Mouse (Mus musculus): ENCODE data around the gene Acvrl1. TPM values are rescaled to one million over a fixed set of nuclear protein-coding genes. Genes with fewer than 3 reads are reported as not detected.
A peak's percentile ranks its signal among the peaks of the same experiment; 100 is the strongest.

Acvrl1 gene
- total and polyA plus RNA-seq, 2 experiments from 2014 or later = 5.8 to 10.7 TPM

GRCm38 (mm10) chr15:101122290-101122589, 6.1 kb upstream of the Acvrl1 start:
- 0 out of 2 replicates have a peak, but pooled peaks have one; percentile 3 for TF ChIP-seq CTCF (IDR thresholded peaks at IDR 0.05; ENCODE audit: low read depth)
- ATAC-seq (no peak), DNase-seq (no peak)
- H3K4me3 ChIP-seq (ENCODE audit: low read depth, low read length) = no peak overlapping the region
- H3K4me2 ChIP-seq (ENCODE audit: low read depth) = no peak overlapping the region
- no peaks in the 10 kb centered on the region for H3K36me3 ChIP-seq (ENCODE audit: insufficient read depth)
- H3K9ac ChIP-seq = no peak overlapping the region
- WGBS = 32% methylated on average over 2 of the region's 2 CpGs
- H3K27me3 ChIP-seq (ENCODE audit: insufficient read depth, low read length) = 0 out of 2 replicates have a peak, but pooled peaks cover 3% of the 10 kb centered on the region
- no peak overlapping the region for H3K27ac ChIP-seq (ENCODE audit: low read depth, low read length)
- H3K4me1 ChIP-seq (ENCODE audit: insufficient read depth) = no peaks in the 10 kb centered on the region
- H3K9me3 ChIP-seq (ENCODE audit: low read length) = no peaks in the 10 kb centered on the region

- Histone ChIP-seq H3K9me3 (ENCODE audit: low read length) (no peaks in the 10 kb centered on the region), H3K36me3 (ENCODE audit: insufficient read depth) (no peaks in the 10 kb centered on the region), H3K4me1 (ENCODE audit: insufficient read depth) (no peaks in the 10 kb centered on the region), H3K9ac (no peak overlapping the region), H3K27ac (ENCODE audit: low read depth, low read length) (no peak overlapping the region), H3K4me3 (ENCODE audit: low read depth, low read length) (no peak overlapping the region), H3K4me2 (ENCODE audit: low read depth) (no peak overlapping the region), H3K27me3 (ENCODE audit: insufficient read depth, low read length) (peaks cover 6% of the 10 kb centered on the region; the same call in 1 of the 2 replicates)
- TF ChIP-seq CTCF (IDR thresholded peaks at IDR 0.05; ENCODE audit: low read depth) = no peak
- DNase-seq (no peak), ATAC-seq (no peak)
- 76% methylated on average over 4 of the region's 4 CpGs for WGBS
Measured at GRCm38 (mm10) chr15:101123202-101123601, 5.1 kb upstream of the Acvrl1 start.

- no peak for ATAC-seq
- WGBS = 91% methylated on average over 6 of the region's 6 CpGs
- DNase-seq = no peak
- Histone ChIP-seq H3K27ac (ENCODE audit: low read depth, low read length) (no peak overlapping the region), H3K9ac (no peak overlapping the region), H3K36me3 (ENCODE audit: insufficient read depth) (no peaks in the 10 kb centered on the region), H3K4me3 (ENCODE audit: low read depth, low read length) (no peak overlapping the region), H3K27me3 (ENCODE audit: insufficient read depth, low read length) (peaks cover 19% of the 10 kb centered on the region), H3K4me2 (ENCODE audit: low read depth) (no peak overlapping the region), H3K4me1 (ENCODE audit: insufficient read depth) (no peaks in the 10 kb centered on the region), H3K9me3 (ENCODE audit: low read length) (no peaks in the 10 kb centered on the region)
- TF ChIP-seq CTCF (IDR thresholded peaks at IDR 0.05; ENCODE audit: low read depth) = no peak
Measured at GRCm38 (mm10) chr15:101125561-101125960, 2.8 kb upstream of the Acvrl1 start.

GRCm38 (mm10) chr15:101126876-101127544, 1.3 kb upstream of the Acvrl1 start:
- Histone ChIP-seq H3K4me2 (ENCODE audit: low read depth) (no peak overlapping the region), H3K4me1 (ENCODE audit: insufficient read depth) (no peaks in the 10 kb centered on the region), H3K27me3 (ENCODE audit: insufficient read depth, low read length) (peaks cover 25% of the 10 kb centered on the region), H3K9ac (no peak overlapping the region), H3K36me3 (ENCODE audit: insufficient read depth) (no peaks in the 10 kb centered on the region), H3K9me3 (ENCODE audit: low read length) (no peaks in the 10 kb centered on the region), H3K27ac (ENCODE audit: low read depth, low read length) (no peak overlapping the region), H3K4me3 (ENCODE audit: low read depth, low read length) (no peak overlapping the region)
- ATAC-seq (no peak), DNase-seq (no peak)
- WGBS = 81% methylated on average over 12 of the region's 12 CpGs
- TF ChIP-seq CTCF (IDR thresholded peaks at IDR 0.05; ENCODE audit: low read depth) = no peak

GRCm38 (mm10) chr15:101129412-101129811, 1.1 kb downstream of the Acvrl1 start:
- TF ChIP-seq CTCF (IDR thresholded peaks at IDR 0.05; ENCODE audit: low read depth) = no peak
- 37% methylated on average over 5 of the region's 5 CpGs for WGBS
- DNase-seq (no peak), ATAC-seq (no peak)
- H3K4me2 ChIP-seq (ENCODE audit: low read depth) = no peak overlapping the region
- H3K27ac ChIP-seq (ENCODE audit: low read depth, low read length) = no peak overlapping the region
- peaks cover 25% of the 10 kb centered on the region for H3K27me3 ChIP-seq (ENCODE audit: insufficient read depth, low read length)
- no peaks in the 10 kb centered on the region for H3K4me1 ChIP-seq (ENCODE audit: insufficient read depth)
- peak overlapping the region; percentile 22; the same call in 1 of the 2 replicates for H3K9ac ChIP-seq
- H3K36me3 ChIP-seq (ENCODE audit: insufficient read depth) = no peaks in the 10 kb centered on the region
- H3K9me3 ChIP-seq (ENCODE audit: low read length) = no peaks in the 10 kb centered on the region
- no peak overlapping the region for H3K4me3 ChIP-seq (ENCODE audit: low read depth, low read length)

GRCm38 (mm10) chr15:101131498-101131897, 3.2 kb downstream of the Acvrl1 start:
- WGBS = 42% methylated on average over 11 of the region's 11 CpGs
- H3K4me2 ChIP-seq (ENCODE audit: low read depth) = no peak overlapping the region

GRCm38 (mm10) chr15:101132041-101132440, 3.7 kb downstream of the Acvrl1 start:
- Histone ChIP-seq H3K4me2 (ENCODE audit: low read depth) (no peak overlapping the region), H3K27me3 (ENCODE audit: insufficient read depth, low read length) (peaks cover 22% of the 10 kb centered on the region), H3K27ac (ENCODE audit: low read depth, low read length) (no peak overlapping the region), H3K4me3 (ENCODE audit: low read depth, low read length) (no peak overlapping the region), H3K36me3 (ENCODE audit: insufficient read depth) (no peaks in the 10 kb centered on the region), H3K4me1 (ENCODE audit: insufficient read depth) (no peaks in the 10 kb centered on the region), H3K9ac (no peak overlapping the region), H3K9me3 (ENCODE audit: low read length) (no peaks in the 10 kb centered on the region)
- no peak for ATAC-seq
- 51% methylated on average over 6 of the region's 6 CpGs for WGBS
- no peak for DNase-seq
- TF ChIP-seq CTCF (IDR thresholded peaks at IDR 0.05; ENCODE audit: low read depth) = no peak

More at GRCm38 (mm10) chr15:101131498-101131897, 3.2 kb downstream of the Acvrl1 start:
- Histone ChIP-seq H3K9me3 (ENCODE audit: low read length) (no peaks in the 10 kb centered on the region), H3K4me3 (ENCODE audit: low read depth, low read length) (no peak overlapping the region), H3K4me1 (ENCODE audit: insufficient read depth) (no peaks in the 10 kb centered on the region), H3K27me3 (ENCODE audit: insufficient read depth, low read length) (peaks cover 25% of the 10 kb centered on the region), H3K36me3 (ENCODE audit: insufficient read depth) (no peaks in the 10 kb centered on the region), H3K27ac (ENCODE audit: low read depth, low read length) (no peak overlapping the region), H3K9ac (no peak overlapping the region)
- ATAC-seq = no peak
- no peak for DNase-seq
- TF ChIP-seq CTCF (IDR thresholded peaks at IDR 0.05; ENCODE audit: low read depth) = 0 out of 2 replicates have a peak, but pooled peaks have one; percentile 2
